Mouse (Mus musculus) hindbrain, postnatal 0 days (tissue): Measurements from ENCODE around the gene R3hcc1l. TPM values are rescaled to one million over a fixed set of nuclear protein-coding genes. Genes with fewer than 3 reads are reported as not detected.

Experiments used
- ATAC-seq: fragments of 200-750 bp; cut with Nextera tagmentation; 2 replicates; pipeline ENCODE4 v1.8.0; 2017; ENCODE audit warnings: mild to moderate bottlenecking, moderate TSS enrichment, moderate library complexity
- DNase-seq: peaks from one replicate; pipeline ENCODE4 v3.0.0-alpha.2; 2015; ENCODE audit warnings: low spot score
- H3K27ac ChIP-seq: fragments of 300-500 bp; sonication (generic); 2 replicates; pipeline ENCODE4 v1.5.1; 2014; ENCODE audit warnings: mild to moderate bottlenecking
- H3K27me3 ChIP-seq: fragments of 300-500 bp; sonication (generic); 2 replicates; pipeline ENCODE4 v1.6.1; 2014; ENCODE audit warnings: low read length, mixed read lengths; ENCODE audit not compliant: insufficient read depth
- H3K36me3 ChIP-seq: fragments of 300-500 bp; sonication (generic); 2 replicates; pipeline ENCODE4 v1.6.1; 2014; ENCODE audit warnings: low read length, mixed read lengths; ENCODE audit not compliant: insufficient read depth
- H3K4me1 ChIP-seq: fragments of 300-500 bp; sonication (generic); 2 replicates; pipeline ENCODE4 v1.6.1; 2014; ENCODE audit warnings: antibody characterized with exemption, low read length, mixed read lengths; ENCODE audit not compliant: insufficient read depth
- H3K4me2 ChIP-seq: fragments of 300-500 bp; sonication (generic); 2 replicates; pipeline ENCODE4 v1.6.1; 2014; ENCODE audit warnings: low read depth, mild to moderate bottlenecking, low read length, moderate library complexity, mixed read lengths
- H3K4me3 ChIP-seq: fragments of 300-500 bp; sonication (generic); 2 replicates; pipeline ENCODE4 v1.5.1; 2014; ENCODE audit warnings: low read length
- H3K9ac ChIP-seq: fragments of 300-500 bp; sonication (generic); replicated peaks from 2 replicates; pipeline ENCODE4 v1.6.1; 2014; ENCODE audit warnings: mild to moderate bottlenecking, low read length, moderate library complexity, mixed read lengths
- H3K9me3 ChIP-seq: fragments of 300-500 bp; sonication (generic); 2 replicates; pipeline ENCODE4 v1.6.1; 2016; ENCODE audit warnings: low read length, mixed read lengths
- CTCF ChIP-seq: IDR thresholded peaks from 2 replicates; pipeline ENCODE4 v1.5.1; 2016; ENCODE audit warnings: antibody characterized with exemption, control low read depth, low read depth
- whole genome bisulfite sequencing: fragments of 180-500 bp; shearing (Covaris S2); extraction: QIAGEN DNeasy Blood & Tissue Kit; methylation state at CpG from one replicate; pipeline ENCODE4 v1.1.7; 2014; 5-methylcytosine and 5-hydroxymethylcytosine counted together
- polyA plus RNA-seq: library from polyadenylated mRNA; unstranded; fragments of >200 nt; fragmentation: Nextera tagmentation; extraction: Ambion mirVana; gene quantifications from 2 replicates; pipeline ENCODE4 v1.2.1, GENCODE M21; 2015
- total RNA-seq: library from RNA; depleted of rRNA; stranded (reverse); fragments of >200 nt; gene quantifications from 2 replicates; pipeline ENCODE4 v1.2.3, GENCODE M21; 2014; rRNA removed

The R3hcc1l gene
- total RNA-seq (7.2 and 8.1 TPM in 2 replicates), polyA plus RNA-seq (8.8 and 10.5 TPM in 2 replicates)

DNA sequence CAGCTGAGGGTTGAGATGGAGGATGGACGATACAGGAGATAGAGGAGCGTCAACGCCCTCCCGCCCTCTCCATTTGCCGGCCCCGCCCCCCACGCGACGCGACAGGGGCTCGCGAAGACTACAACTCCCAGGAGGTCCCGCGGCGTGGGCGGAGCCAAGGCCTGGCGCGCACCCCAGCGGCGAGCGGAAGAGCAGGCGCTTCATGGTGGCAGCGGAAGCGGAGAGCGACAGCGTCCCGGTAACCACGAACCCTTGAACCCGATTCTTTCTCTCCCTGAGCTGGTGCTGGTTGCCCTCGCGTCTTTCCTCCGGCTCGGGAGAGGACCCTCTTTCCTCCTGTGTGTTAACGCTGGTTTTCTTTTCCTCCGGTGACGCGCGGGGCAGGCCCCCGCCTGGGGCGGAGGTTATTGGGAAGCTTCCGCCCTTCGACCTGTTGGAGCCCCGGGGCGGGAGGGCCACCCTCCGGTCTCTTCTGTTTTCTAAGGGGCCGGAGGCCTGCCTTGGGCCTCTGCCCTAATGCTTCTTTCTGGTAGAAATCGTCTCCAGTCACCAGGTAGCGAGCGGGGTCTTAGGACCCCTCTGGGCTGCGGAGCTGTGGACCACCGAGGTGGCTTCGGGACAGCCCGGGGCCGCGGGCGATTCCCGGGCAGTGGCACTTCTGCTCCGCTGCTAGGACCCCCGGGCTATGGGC is at the start of gene R3hcc1l:
TSS of gene R3hcc1l (plus strand) at position 140 of the 691 bp plus-strand sequence.
- peak; percentile 97 for ATAC-seq
- Histone ChIP-seq H3K27me3 (no peaks in the 10 kb centered on the region), H3K4me1 (peaks cover 8% of the 10 kb centered on the region; the same call in 1 of the 2 replicates), H3K4me2 (peak within 1 kb of the TSS; percentile 80), H3K9me3 (no peaks in the 10 kb centered on the region), H3K4me3 (peak within 1 kb of the TSS; percentile 93), H3K27ac (peak within 1 kb of the TSS; percentile 74), H3K9ac (peak within 1 kb of the TSS; percentile 74), H3K36me3 (no peaks in the 10 kb centered on the region)
- WGBS = 0% methylated on average over 59 of the region's 59 CpGs
- DNase-seq = peak; percentile 98
- TF ChIP-seq CTCF = peak; percentile 72

GRCm38 (mm10) chr19:42471571-42471970 is 47.0 kb upstream of the R3hcc1l start:
- DNase-seq (peak; percentile 48), ATAC-seq (no peak)
- 36% methylated on average over 4 of the region's 4 CpGs for WGBS

DNA sequence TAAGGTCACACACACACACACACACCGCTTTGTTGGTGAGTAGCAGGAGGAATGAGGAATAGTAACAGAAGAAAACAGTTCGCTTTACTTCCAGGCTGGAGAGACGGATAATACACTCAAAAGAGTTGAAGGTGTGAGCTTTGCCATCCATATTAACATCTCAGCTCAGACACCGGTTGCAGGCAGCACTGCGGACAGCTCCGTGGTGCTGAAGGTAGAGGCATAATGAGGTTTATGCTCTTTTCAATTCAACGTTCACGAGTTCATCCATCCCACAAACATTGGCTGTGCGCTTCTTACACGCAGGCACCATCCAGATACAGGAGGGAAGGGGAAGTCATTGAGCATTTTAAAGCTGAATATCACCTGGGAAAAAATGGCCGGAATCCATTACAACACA is 45.7 kb upstream of the R3hcc1l start:
- Histone ChIP-seq H3K4me2 (no peak overlapping the region), H3K9ac (no peak overlapping the region), H3K36me3 (no peaks in the 10 kb centered on the region), H3K9me3 (no peaks in the 10 kb centered on the region), H3K27ac (no peak overlapping the region), H3K4me1 (no peaks in the 10 kb centered on the region), H3K27me3 (no peaks in the 10 kb centered on the region), H3K4me3 (no peak overlapping the region)
- no peak for TF ChIP-seq CTCF
- 37% methylated on average over 11 of the region's 11 CpGs for WGBS
- DNase-seq (no peak), ATAC-seq (no peak)

More at GRCm38 (mm10) chr19:42471571-42471970, 47.0 kb upstream of the R3hcc1l start:
- Histone ChIP-seq H3K4me2 (no peak overlapping the region), H3K9me3 (no peaks in the 10 kb centered on the region), H3K4me3 (no peak overlapping the region), H3K9ac (no peak overlapping the region), H3K27me3 (no peaks in the 10 kb centered on the region), H3K36me3 (no peaks in the 10 kb centered on the region), H3K4me1 (no peaks in the 10 kb centered on the region), H3K27ac (peak overlapping the region; percentile 2; the same call in 1 of the 2 replicates)
- no peak for TF ChIP-seq CTCF

GRCm38 (mm10) chr19:42477769-42478168 is 40.8 kb upstream of the R3hcc1l start:
- TF ChIP-seq CTCF = no peak
- Histone ChIP-seq H3K9me3 (no peaks in the 10 kb centered on the region), H3K27me3 (no peaks in the 10 kb centered on the region), H3K4me3 (no peak overlapping the region), H3K9ac (no peak overlapping the region), H3K4me2 (no peak overlapping the region), H3K4me1 (no peaks in the 10 kb centered on the region), H3K27ac (no peak overlapping the region), H3K36me3 (no peaks in the 10 kb centered on the region)
- ATAC-seq (no peak), DNase-seq (no peak)
- WGBS = 62% methylated on average over 5 of the region's 5 CpGs

- H3K9ac ChIP-seq = no peak overlapping the region
- H3K9me3 ChIP-seq = no peaks in the 10 kb centered on the region
- ATAC-seq = 0 out of 2 replicates have a peak, but pooled peaks have one; percentile 10
- DNase-seq = no peak
- TF ChIP-seq CTCF = no peak
- H3K4me1 ChIP-seq = no peaks in the 10 kb centered on the region
- H3K36me3 ChIP-seq = no peaks in the 10 kb centered on the region
- no peak overlapping the region for H3K4me3 ChIP-seq
- no peak overlapping the region for H3K27ac ChIP-seq
- 38% methylated on average over 12 of the region's 12 CpGs for WGBS
- no peaks in the 10 kb centered on the region for H3K27me3 ChIP-seq
- no peak overlapping the region for H3K4me2 ChIP-seq
These were observed 40.3 kb upstream of the R3hcc1l start for GRCm38 (mm10) chr19:42478303-42478702.

GRCm38 (mm10) chr19:42485443-42485842 is 33.1 kb upstream of the R3hcc1l start:
- H3K4me1 ChIP-seq = no peaks in the 10 kb centered on the region
- WGBS = 43% methylated on average over 7 of the region's 7 CpGs
- DNase-seq (peak; percentile 24), ATAC-seq (no peak)
- H3K4me3 ChIP-seq = no peak overlapping the region
- no peaks in the 10 kb centered on the region for H3K9me3 ChIP-seq
- H3K27ac ChIP-seq = no peak overlapping the region
- no peaks in the 10 kb centered on the region for H3K36me3 ChIP-seq
- H3K4me2 ChIP-seq = no peak overlapping the region
- TF ChIP-seq CTCF = no peak
- H3K27me3 ChIP-seq = no peaks in the 10 kb centered on the region
- H3K9ac ChIP-seq = no peak overlapping the region

DNA sequence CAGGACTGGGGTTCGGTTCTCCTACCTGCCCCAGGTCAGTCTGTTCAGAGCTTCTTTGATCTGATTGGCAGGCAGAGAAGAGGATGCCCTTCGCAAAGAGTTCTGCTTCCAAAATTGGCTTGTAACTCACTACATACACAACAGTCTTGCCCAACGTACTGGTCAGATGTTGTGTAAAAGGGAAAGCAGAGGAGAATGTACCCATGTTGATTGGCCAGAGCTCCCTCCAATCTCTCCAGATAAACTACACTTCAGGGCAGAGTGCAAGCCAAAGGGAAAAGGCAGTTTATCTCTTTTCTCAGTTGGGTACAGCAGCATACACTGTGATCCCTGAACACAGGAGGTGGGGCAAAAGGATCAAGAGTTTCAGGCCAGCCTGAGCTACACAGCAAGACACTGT is 31.3 kb upstream of the R3hcc1l start:
- WGBS = 83% methylated on average over 3 of the region's 3 CpGs
- TF ChIP-seq CTCF = no peak
- H3K36me3 ChIP-seq = no peaks in the 10 kb centered on the region

More for the DNA sequence above, 31.3 kb upstream of the R3hcc1l start:
- ATAC-seq (no peak), DNase-seq (no peak)
- Histone ChIP-seq H3K9ac (no peak overlapping the region), H3K9me3 (no peaks in the 10 kb centered on the region), H3K4me1 (no peaks in the 10 kb centered on the region), H3K4me3 (no peak overlapping the region), H3K4me2 (no peak overlapping the region), H3K27me3 (no peaks in the 10 kb centered on the region), H3K27ac (no peak overlapping the region)
